Mouse (Mus musculus): ENCODE data around the gene Cpne4. TPM values are rescaled to one million over a fixed set of nuclear protein-coding genes. Genes with fewer than 3 reads are reported as not detected.
A peak's percentile ranks its signal among the peaks of the same experiment; 100 is the strongest.

Gene Cpne4
- polyA plus RNA-seq, 1 experiment from 2014 or later: 17.7 TPM

DNA sequence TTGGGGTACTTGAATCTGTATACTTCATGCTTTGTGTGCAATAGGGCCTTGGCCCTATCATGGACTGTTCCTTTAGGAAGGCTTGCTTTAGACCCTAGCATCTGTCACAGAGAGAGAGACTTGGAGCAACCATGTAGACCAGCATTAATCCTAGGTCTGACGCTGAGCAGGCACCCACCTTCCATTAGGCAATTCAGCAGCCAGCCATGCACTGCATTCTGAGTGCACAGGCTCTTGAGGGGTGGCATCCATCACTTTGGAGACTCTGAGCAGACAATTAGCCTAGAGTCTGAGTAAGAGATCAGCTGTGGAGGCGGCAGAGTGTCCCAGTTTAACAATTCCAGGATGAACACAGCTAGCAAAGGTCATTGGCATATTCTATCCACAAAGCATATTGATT lies 47.9 kb downstream of the Cpne4 start:
- Histone ChIP-seq H3K9me3 (no peaks in the 10 kb centered on the region), H3K4me3 (no peak overlapping the region), H3K9ac (replicated peaks) (no peak overlapping the region), H3K27me3 (no peaks in the 10 kb centered on the region), H3K4me1 (peaks cover 9% of the 10 kb centered on the region), H3K4me2 (replicated peaks) (no peak overlapping the region), H3K36me3 (no peaks in the 10 kb centered on the region), H3K27ac (replicated peaks) (peak overlapping the region; percentile 42)
- 0 out of 2 replicates have a peak, but pooled peaks have one; percentile 19 for ATAC-seq (replicated peaks)
- WGBS: 82% methylated on average over 2 of the region's 2 CpGs

DNA sequence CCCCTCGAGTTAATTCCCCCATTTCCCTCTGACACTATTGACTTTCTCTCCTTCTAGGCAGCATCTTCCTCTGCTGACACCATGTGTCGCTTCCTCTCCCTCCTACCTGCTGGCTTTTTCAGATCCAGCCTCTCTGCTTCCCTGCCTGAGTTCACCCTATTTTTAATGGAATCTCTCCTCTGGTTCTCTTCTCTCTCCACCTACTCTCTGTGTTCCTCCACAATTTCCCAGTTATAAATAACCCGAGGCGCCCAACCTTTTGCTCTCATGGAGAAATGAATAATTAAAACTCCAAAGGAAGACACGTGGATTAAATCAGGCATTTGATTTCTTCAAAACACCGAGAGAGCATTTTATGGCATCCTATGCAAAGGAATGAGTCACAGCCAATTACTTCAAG lies 65.4 kb downstream of the Cpne4 start:
- ATAC-seq (replicated peaks): no peak
- H3K36me3 ChIP-seq: no peaks in the 10 kb centered on the region
- no peak overlapping the region for H3K27ac ChIP-seq (replicated peaks)
- no peak overlapping the region for H3K4me3 ChIP-seq
- no peak overlapping the region for H3K9ac ChIP-seq (replicated peaks)
- no peak overlapping the region for H3K4me2 ChIP-seq (replicated peaks)
- no peaks in the 10 kb centered on the region for H3K27me3 ChIP-seq
- 82% methylated on average over 6 of the region's 6 CpGs for WGBS
- H3K4me1 ChIP-seq: peaks cover 13% of the 10 kb centered on the region
- no peaks in the 10 kb centered on the region for H3K9me3 ChIP-seq

DNA sequence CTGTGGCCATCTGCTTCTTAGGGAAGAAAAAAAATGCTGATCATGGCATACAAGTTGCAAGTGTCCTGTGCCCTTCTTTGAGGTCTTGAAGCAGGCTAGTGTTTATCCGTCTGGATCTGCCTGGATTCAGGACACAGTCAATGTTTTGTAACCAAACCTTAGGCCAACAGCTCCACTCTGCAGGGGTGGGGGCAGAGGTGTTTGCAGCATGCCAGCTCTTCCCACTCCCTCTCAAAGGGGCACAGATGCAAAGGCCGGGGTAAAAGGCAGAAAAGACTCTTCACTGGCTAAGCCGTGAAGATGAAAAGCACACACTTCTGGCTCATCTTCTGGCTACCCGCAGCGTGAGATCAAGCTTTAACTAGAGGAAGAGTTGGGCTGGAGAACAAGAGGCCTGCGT lies 69.6 kb downstream of the Cpne4 start:
- no peak overlapping the region for H3K27ac ChIP-seq (replicated peaks)

DNA sequence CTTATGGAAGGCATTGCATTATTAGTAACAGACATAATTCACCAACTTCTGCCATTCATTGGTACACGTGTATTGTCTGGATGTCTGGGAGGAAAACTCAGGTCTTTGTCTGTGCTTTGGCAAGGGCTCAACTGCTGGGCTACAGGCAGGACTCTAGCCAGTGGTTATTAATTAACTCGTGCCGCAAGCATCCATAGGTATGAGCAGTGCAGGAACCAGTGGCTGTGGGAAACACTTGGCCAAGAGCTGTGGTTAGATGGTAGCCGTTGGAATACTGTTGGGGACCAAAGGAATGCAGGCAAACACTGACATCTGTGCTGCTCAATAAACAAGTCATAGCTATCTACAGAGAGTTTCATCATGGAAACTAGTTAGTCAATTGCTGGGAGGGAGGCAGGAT lies 76.5 kb downstream of the Cpne4 start:
- Histone ChIP-seq H3K27ac (replicated peaks) (no peak overlapping the region), H3K27me3 (no peaks in the 10 kb centered on the region), H3K9me3 (no peaks in the 10 kb centered on the region), H3K36me3 (no peaks in the 10 kb centered on the region), H3K4me3 (no peak overlapping the region), H3K4me2 (replicated peaks) (no peak overlapping the region), H3K4me1 (no peaks in the 10 kb centered on the region), H3K9ac (replicated peaks) (no peak overlapping the region)
- ATAC-seq (replicated peaks): no peak
- 54% methylated on average over 4 of the region's 4 CpGs for WGBS

More for the DNA sequence above, 69.6 kb downstream of the Cpne4 start:
- Histone ChIP-seq H3K36me3 (no peaks in the 10 kb centered on the region), H3K9ac (replicated peaks) (no peak overlapping the region), H3K4me3 (no peak overlapping the region), H3K4me1 (peaks cover 10% of the 10 kb centered on the region), H3K9me3 (no peaks in the 10 kb centered on the region), H3K4me2 (replicated peaks) (no peak overlapping the region), H3K27me3 (no peaks in the 10 kb centered on the region)
- no peak for ATAC-seq (replicated peaks)
- 64% methylated on average over 6 of the region's 6 CpGs for WGBS

DNA sequence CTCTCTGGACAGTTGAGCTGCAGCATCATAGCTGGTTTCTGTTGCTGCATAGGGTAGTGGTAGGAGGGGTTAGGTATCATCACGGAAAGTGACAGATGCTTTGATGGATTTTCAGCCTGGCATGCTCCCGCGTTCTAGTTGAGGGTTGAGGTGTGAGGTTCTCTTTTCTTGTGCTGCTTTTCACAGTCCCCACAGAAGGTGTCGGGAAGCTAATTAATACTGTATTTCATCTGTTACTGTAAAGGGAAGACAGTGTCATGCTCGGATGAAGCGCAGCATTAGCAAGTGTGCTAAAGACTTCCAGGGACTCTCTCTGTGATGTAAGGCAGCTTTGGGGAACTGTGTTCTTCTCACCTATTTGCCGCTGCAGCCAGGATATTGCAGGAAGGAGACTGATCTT lies 80.7 kb downstream of the Cpne4 start:
- ATAC-seq (replicated peaks): no peak
- Histone ChIP-seq H3K27ac (replicated peaks) (no peak overlapping the region), H3K36me3 (no peaks in the 10 kb centered on the region), H3K27me3 (no peaks in the 10 kb centered on the region), H3K9me3 (no peaks in the 10 kb centered on the region), H3K4me2 (replicated peaks) (no peak overlapping the region), H3K9ac (replicated peaks) (no peak overlapping the region), H3K4me3 (no peak overlapping the region), H3K4me1 (no peaks in the 10 kb centered on the region)
- WGBS: 58% methylated on average over 7 of the region's 7 CpGs

DNA sequence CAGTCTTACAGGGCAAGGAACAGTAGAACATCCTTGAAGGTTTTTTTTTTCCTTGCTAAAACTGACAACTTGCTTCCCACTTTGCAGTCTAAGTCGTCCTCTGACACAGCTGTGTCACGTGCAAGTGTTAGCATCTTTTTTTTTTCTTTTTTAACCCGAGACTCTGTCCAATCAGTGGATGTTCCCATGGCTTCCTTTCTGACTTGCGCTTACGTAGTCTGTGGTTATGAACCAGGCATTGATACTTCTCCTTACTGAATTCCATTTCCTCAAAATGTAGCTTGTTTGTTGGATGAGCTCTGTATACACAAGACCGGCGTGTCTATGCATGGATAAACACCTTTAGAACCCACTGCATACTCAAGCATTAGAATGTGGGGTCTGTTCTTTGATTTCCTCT lies 82.2 kb downstream of the Cpne4 start:
- Histone ChIP-seq H3K9ac (replicated peaks) (no peak overlapping the region), H3K4me3 (no peak overlapping the region), H3K27ac (replicated peaks) (no peak overlapping the region), H3K9me3 (no peaks in the 10 kb centered on the region), H3K4me1 (no peaks in the 10 kb centered on the region), H3K36me3 (no peaks in the 10 kb centered on the region), H3K4me2 (replicated peaks) (no peak overlapping the region), H3K27me3 (no peaks in the 10 kb centered on the region)
- 82% methylated on average over 7 of the region's 7 CpGs for WGBS
- no peak for ATAC-seq (replicated peaks)

DNA sequence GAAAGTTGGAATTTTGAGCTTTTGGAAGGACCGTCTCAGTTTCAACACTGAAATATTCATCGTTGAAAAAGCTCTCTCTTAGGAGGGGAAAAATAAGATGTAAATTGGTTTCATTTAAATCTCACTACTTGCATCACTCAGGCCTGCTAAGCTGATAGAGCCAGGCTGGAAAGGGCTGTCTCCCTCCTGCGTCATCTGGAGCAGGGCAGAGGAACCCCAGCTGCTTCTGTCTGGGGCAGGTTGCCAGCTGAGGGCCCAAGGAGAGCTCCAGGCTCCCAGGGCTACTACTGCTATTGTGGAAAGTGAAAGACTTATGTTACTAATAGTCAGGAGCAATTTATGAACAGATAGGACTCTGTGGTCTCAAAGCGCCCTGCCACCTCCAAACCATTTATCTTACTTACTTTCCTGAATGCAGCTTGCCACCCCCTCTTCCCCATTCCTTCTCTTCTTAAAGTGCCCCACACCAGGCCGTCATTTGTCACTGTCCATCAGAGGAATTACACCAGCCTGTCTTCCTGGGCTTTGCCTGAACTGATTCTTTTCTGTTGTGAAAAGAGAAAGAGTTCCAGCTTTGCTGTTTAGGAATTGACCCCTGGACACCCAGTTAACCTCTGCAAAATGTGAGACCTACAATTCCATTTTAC lies 99.4 kb downstream of the Cpne4 start:
- no peak overlapping the region for H3K4me2 ChIP-seq (replicated peaks)
- no peaks in the 10 kb centered on the region for H3K9me3 ChIP-seq
- H3K36me3 ChIP-seq: no peaks in the 10 kb centered on the region
- H3K4me3 ChIP-seq: no peak overlapping the region
- ATAC-seq (replicated peaks): no peak
- H3K9ac ChIP-seq (replicated peaks): no peak overlapping the region
- no peaks in the 10 kb centered on the region for H3K27me3 ChIP-seq
- no peaks in the 10 kb centered on the region for H3K4me1 ChIP-seq
- WGBS: 61% methylated on average over 5 of the region's 5 CpGs
- H3K27ac ChIP-seq (replicated peaks): no peak overlapping the region

DNA sequence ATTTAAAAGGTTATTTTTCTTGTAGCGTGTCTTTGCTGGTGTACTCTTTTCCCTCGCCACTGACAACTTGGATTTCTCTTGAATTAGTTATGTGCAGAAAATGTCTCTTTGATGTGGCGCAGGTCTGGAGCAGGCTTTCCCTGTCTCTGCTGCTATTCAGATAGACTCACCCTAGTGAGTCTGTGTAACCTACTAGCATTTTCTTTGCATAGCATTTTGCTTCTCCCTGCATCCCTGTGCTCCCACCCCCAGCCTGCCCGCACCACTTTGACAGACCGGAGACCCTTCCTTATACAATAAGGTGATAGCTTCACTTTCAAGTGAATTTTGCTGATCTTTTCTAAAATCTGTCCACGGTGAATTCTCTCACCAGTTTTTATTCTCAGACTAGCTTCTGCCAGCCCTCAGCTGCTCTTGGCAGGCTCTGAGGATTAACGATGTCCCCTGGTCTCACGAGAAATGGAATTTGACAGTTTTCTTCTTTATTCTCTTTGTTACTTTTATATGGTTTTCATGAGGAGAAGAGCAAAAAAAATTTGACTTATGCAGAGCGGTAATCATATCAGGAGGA lies 105.7 kb downstream of the Cpne4 start:
- Histone ChIP-seq H3K27ac (replicated peaks) (0 out of 2 replicates have a peak overlapping the region, but pooled peaks have one; percentile 48), H3K27me3 (no peaks in the 10 kb centered on the region), H3K9me3 (no peaks in the 10 kb centered on the region), H3K36me3 (no peaks in the 10 kb centered on the region), H3K4me1 (peaks cover 9% of the 10 kb centered on the region), H3K9ac (replicated peaks) (no peak overlapping the region), H3K4me3 (no peak overlapping the region), H3K4me2 (replicated peaks) (no peak overlapping the region; the same call in 1 of the 2 replicates)
- ATAC-seq (replicated peaks): no peak
- WGBS: 51% methylated on average over 9 of the region's 9 CpGs

DNA sequence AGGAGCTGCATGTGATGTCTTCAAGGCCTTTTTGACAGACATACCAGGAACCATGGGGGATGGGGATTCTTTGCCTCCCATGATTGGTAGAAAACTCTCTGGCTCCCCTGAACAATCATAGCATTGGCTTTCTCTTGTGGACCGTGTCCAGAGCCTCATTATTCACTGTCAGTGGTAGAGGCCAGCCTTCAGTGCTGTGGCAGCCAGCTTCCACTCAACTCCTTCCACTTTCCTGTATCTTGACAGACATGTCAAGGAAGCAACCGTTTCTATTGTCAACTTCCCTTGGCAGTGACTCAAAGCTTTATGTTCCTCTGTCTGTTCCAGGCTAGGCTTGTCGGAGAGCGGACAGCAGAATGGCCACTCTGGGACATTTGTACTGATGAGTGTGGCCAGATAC lies 112.7 kb downstream of the Cpne4 start:
- no peak for ATAC-seq (replicated peaks)
- Histone ChIP-seq H3K9ac (replicated peaks) (no peak overlapping the region), H3K4me3 (no peak overlapping the region), H3K36me3 (no peaks in the 10 kb centered on the region), H3K27me3 (no peaks in the 10 kb centered on the region), H3K4me1 (no peaks in the 10 kb centered on the region), H3K9me3 (no peaks in the 10 kb centered on the region), H3K27ac (replicated peaks) (no peak overlapping the region), H3K4me2 (replicated peaks) (no peak overlapping the region)
- 62% methylated on average over 4 of the region's 4 CpGs for WGBS

DNA sequence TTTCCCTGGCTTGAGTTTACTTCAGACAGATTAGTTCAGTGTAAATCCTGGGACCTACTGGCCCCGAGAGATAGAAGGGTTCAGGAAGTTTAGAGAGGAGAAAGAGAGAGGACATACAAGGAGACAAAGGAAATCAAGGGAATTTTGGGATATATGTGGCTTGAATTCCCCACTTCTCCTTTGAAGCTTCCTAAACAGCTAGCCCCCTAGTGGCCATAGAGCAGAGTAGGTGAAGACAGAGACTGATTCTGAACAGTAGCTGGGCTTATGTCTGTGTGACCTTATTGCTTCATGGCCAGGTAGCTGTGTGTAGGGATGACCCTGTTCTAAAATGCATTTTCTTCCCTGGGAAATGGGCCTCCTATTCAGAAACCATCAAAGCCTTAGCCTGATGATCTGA lies 129.6 kb downstream of the Cpne4 start:
- H3K27me3 ChIP-seq: no peaks in the 10 kb centered on the region
- no peak for ATAC-seq (replicated peaks)
- no peaks in the 10 kb centered on the region for H3K9me3 ChIP-seq
- H3K27ac ChIP-seq (replicated peaks): no peak overlapping the region
- no peak overlapping the region for H3K9ac ChIP-seq (replicated peaks)
- H3K4me3 ChIP-seq: no peak overlapping the region
- H3K4me1 ChIP-seq: no peaks in the 10 kb centered on the region
- H3K4me2 ChIP-seq (replicated peaks): no peak overlapping the region
- 54% methylated on average over 1 of the region's 1 CpGs for WGBS
- no peaks in the 10 kb centered on the region for H3K36me3 ChIP-seq

DNA sequence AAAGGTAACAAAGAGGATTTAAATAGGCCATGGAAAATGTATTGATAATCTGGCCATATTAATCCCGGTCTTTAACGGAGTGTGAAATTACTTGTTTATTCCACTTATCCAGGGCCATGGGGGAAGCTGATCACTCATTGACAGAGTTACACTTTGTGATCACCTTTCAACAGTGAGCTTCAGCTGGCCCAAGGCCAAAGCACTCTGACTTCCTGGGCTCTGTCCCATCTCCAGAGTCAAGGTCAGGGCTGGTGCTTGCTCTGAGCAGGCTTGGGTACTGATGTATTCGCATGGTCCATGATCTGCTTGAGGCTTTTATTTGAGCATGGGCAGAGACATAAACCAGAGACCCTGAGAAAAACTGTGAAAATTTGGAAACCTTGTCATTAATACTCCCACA lies 131.5 kb downstream of the Cpne4 start:
- Histone ChIP-seq H3K27ac (replicated peaks) (no peak overlapping the region), H3K9me3 (no peaks in the 10 kb centered on the region), H3K4me2 (replicated peaks) (no peak overlapping the region), H3K27me3 (no peaks in the 10 kb centered on the region), H3K4me3 (no peak overlapping the region), H3K4me1 (no peaks in the 10 kb centered on the region), H3K9ac (replicated peaks) (no peak overlapping the region), H3K36me3 (no peaks in the 10 kb centered on the region)
- WGBS: 85% methylated on average over 3 of the region's 3 CpGs
- ATAC-seq (replicated peaks): no peak

DNA sequence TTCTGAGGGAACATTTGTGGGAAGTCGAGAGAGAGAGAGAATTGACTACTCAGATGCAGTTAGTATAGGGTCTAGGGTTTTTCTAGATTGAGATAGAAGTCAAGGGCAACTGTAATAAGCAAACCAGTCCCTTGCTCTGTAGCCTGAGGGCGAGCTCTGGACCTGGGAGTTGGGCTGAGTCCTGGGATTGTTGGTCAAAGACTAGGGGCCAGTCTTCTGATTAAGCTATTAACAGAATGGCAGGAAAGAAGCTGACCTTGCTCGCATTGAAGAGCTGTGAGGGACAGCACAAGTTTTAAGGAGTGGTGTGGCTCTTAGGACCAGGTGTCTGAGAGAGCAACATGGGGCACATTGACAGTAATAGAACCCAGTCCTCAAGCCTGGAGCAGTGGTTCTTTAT lies 140.0 kb downstream of the Cpne4 start:
- Histone ChIP-seq H3K27me3 (no peaks in the 10 kb centered on the region), H3K9me3 (no peaks in the 10 kb centered on the region), H3K9ac (replicated peaks) (no peak overlapping the region), H3K36me3 (no peaks in the 10 kb centered on the region), H3K4me2 (replicated peaks) (no peak overlapping the region), H3K4me3 (no peak overlapping the region), H3K27ac (replicated peaks) (no peak overlapping the region), H3K4me1 (no peaks in the 10 kb centered on the region)
- WGBS: 69% methylated on average over 3 of the region's 3 CpGs
- no peak for ATAC-seq (replicated peaks)

DNA sequence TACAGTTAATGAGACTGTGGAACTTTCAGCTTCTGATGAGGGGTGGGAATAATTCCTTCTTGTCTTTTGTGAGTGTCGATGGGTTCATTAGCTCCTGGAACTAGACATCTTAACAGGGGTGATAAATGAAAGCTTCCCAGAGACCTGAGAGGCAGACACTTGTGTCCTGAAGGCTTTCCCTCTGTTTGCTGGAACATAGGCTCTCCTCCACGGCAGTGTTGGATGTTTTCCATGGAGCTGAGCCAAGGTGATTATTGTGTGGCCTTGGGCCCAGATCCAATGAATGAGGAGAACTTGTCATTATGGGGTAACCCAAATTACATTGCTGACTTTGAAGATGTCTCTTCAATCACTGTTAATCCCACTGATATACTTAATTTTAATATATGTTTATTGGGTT lies 146.1 kb downstream of the Cpne4 start:
- WGBS: 24% methylated on average over 2 of the region's 2 CpGs
- H3K4me2 ChIP-seq (replicated peaks): no peak overlapping the region
- no peaks in the 10 kb centered on the region for H3K27me3 ChIP-seq

More for the DNA sequence above, 146.1 kb downstream of the Cpne4 start:
- Histone ChIP-seq H3K9ac (replicated peaks) (no peak overlapping the region), H3K36me3 (no peaks in the 10 kb centered on the region), H3K9me3 (no peaks in the 10 kb centered on the region), H3K27ac (replicated peaks) (no peak overlapping the region), H3K4me3 (no peak overlapping the region), H3K4me1 (peaks cover 6% of the 10 kb centered on the region; the same call in 1 of the 2 replicates)
- 0 out of 2 replicates have a peak, but pooled peaks have one; percentile 32 for ATAC-seq (replicated peaks)

Measured in forebrain, embryonic 15.5 days (tissue).